Mouse (Mus musculus): Measurements from ENCODE around the gene Mpdu1. TPM values are rescaled to one million over a fixed set of nuclear protein-coding genes. Genes with fewer than 3 reads are reported as not detected.

The Mpdu1 gene
- polyA plus RNA-seq, 1 experiment: 174 TPM

DNA sequence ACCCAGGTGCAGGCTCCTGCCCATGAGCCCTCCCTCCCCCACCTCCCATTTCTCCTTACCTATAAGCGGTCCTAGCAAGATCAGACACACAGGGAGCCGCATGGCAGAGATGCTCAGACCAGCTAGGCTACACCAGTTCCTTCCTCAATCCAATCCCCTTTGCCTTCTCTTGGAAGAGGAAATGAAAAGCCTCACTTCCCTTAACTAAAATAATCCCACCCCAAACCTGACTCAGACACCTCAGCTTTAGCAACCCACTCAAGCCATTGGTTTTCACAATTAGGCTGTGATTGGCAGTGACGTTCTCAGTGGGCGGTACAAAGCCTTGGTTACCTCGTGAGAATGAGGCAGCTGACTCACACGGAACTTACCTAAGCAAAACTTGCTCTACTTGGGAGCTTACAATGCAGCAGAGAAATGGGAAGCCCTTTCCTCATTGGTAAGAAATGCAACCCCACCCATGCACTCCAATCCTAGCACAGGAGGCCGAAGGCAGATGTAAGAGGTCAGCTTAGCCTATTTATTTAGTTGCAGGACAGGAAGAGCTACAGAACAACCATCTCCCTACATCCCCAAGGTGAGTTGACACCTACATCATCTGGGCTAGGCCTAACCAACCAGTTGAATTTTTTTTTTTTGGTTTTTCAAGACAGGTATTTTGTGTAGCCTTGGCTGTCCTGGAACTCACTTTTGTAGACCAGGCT, 3.7 kb upstream of the Mpdu1 start, which contains the start of gene Cd68:
Cd68 (minus strand) TSS at position 193 of the 704 bp plus-strand sequence.
- H3K4me3 ChIP-seq (ENCODE audit: control insufficient read depth, insufficient read depth, low read length): no peak within 1 kb of the TSS

DNA sequence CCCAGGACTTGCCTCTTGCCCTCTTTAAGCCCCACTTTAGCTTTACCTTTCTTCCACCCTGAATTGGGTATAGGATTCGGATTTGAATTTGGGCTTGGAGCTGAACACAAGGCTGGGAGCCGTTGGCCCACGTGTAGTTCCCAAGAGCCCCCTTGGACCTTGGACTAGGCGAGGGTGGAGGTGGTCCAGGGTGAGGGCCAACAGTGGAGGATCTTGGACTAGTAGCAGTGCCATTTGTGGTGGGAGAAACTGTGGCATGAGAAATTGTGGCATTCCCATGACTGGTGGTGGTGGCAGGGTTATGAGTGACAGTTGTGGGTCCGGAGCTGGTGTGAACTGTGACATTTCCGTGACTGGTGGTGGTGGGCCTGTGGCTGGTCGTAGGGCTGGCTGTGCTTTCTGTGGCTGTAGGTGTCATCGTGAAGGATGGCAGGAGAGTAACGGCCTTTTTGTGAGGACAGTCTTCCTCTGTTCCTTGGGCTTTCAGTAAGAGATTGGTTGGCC, 3.1 kb upstream of the Mpdu1 start:
- H3K36me3 ChIP-seq (ENCODE audit: control insufficient read depth, insufficient read depth, low read length): peaks cover 41% of the 10 kb centered on the region
- H3K27ac ChIP-seq (ENCODE audit: control insufficient read depth, insufficient read depth, low read length): no peak overlapping the region
- peaks cover 17% of the 10 kb centered on the region for H3K4me1 ChIP-seq (replicated peaks; ENCODE audit: control insufficient read depth, insufficient read depth, low read length)
- no peak overlapping the region for H3K4me3 ChIP-seq (ENCODE audit: control insufficient read depth, insufficient read depth, low read length)
- WGBS: 86% methylated on average over 9 of the region's 9 CpGs
- H3K27me3 ChIP-seq (ENCODE audit: control insufficient read depth, insufficient read depth, low read length): no peaks in the 10 kb centered on the region
- DNase-seq: no peak
- TF ChIP-seq CTCF (IDR thresholded peaks at IDR 0.05; ENCODE audit: borderline replicate concordance, control insufficient read depth, extremely low read depth, insufficient read depth, low read length, poor library complexity): no peak
- TF ChIP-seq POLR2A (IDR thresholded peaks at IDR 0.05; ENCODE audit: control insufficient read depth, extremely low read depth, insufficient read depth, low read length, poor library complexity): no peak

More for the DNA sequence above, 3.7 kb upstream of the Mpdu1 start, which contains the start of gene Cd68:
- Histone ChIP-seq H3K36me3 (ENCODE audit: control insufficient read depth, insufficient read depth, low read length) (peaks cover 42% of the 10 kb centered on the region), H3K4me1 (replicated peaks; ENCODE audit: control insufficient read depth, insufficient read depth, low read length) (peaks cover 17% of the 10 kb centered on the region), H3K27ac (ENCODE audit: control insufficient read depth, insufficient read depth, low read length) (no peak within 1 kb of the TSS), H3K27me3 (ENCODE audit: control insufficient read depth, insufficient read depth, low read length) (no peaks in the 10 kb centered on the region)
- no peak for DNase-seq
- TF ChIP-seq POLR2A (IDR thresholded peaks at IDR 0.05; ENCODE audit: control insufficient read depth, extremely low read depth, insufficient read depth, low read length, poor library complexity) (no peak), CTCF (IDR thresholded peaks at IDR 0.05; ENCODE audit: borderline replicate concordance, control insufficient read depth, extremely low read depth, insufficient read depth, low read length, poor library complexity) (no peak)
- 55% methylated on average over 7 of the region's 7 CpGs for WGBS

DNA sequence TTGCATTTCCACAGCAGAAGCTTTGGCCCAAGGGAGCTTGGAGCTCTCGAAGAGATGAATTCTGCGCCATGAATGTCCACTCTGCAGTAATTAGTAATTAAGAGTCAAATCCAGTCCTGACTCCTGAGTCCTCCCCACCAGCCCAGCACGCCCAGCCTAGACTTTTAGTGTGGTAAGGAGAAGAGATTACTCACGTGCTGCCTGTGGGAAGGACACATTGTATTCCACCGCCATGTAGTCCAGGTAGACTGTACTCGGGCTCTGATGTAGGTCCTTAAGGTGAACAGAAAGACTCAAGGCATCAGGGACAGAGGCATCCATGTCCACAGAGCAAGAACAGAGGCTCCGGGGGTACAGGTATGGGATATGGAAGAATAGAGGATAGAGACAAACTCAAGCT, 2.4 kb upstream of the Mpdu1 start:
- TF ChIP-seq CTCF (IDR thresholded peaks at IDR 0.05; ENCODE audit: borderline replicate concordance, control insufficient read depth, extremely low read depth, insufficient read depth, low read length, poor library complexity) (no peak), POLR2A (IDR thresholded peaks at IDR 0.05; ENCODE audit: control insufficient read depth, extremely low read depth, insufficient read depth, low read length, poor library complexity) (no peak)
- no peaks in the 10 kb centered on the region for H3K27me3 ChIP-seq (ENCODE audit: control insufficient read depth, insufficient read depth, low read length)
- no peak overlapping the region for H3K27ac ChIP-seq (ENCODE audit: control insufficient read depth, insufficient read depth, low read length)
- peaks cover 17% of the 10 kb centered on the region for H3K4me1 ChIP-seq (replicated peaks; ENCODE audit: control insufficient read depth, insufficient read depth, low read length)
- DNase-seq: no peak
- H3K36me3 ChIP-seq (ENCODE audit: control insufficient read depth, insufficient read depth, low read length): peaks cover 35% of the 10 kb centered on the region
- WGBS: 96% methylated on average over 7 of the region's 7 CpGs
- H3K4me3 ChIP-seq (ENCODE audit: control insufficient read depth, insufficient read depth, low read length): no peak overlapping the region

DNA sequence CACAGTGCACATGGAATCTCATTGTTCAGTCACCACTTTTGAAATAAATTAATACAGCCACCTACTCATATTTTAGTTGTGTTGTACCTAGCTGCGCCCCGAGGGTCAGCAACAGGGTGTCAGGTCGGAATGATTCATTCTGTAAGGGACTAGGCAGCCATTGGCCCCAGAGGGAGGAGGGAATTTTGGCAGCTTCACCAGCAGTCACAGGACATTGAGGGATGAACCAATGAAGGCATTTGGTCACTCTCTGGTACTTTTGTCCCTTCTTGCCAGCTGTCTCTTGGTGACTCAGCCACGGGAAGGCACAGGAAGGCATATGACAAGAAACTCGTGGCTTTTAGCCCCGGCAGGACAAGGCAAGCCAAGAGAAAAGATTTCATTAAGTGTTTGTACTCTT, 1.4 kb upstream of the Mpdu1 start:
- WGBS: 79% methylated on average over 6 of the region's 6 CpGs
- Histone ChIP-seq H3K4me1 (replicated peaks; ENCODE audit: control insufficient read depth, insufficient read depth, low read length) (peaks cover 17% of the 10 kb centered on the region), H3K36me3 (ENCODE audit: control insufficient read depth, insufficient read depth, low read length) (peaks cover 28% of the 10 kb centered on the region), H3K4me3 (ENCODE audit: control insufficient read depth, insufficient read depth, low read length) (no peak overlapping the region), H3K27ac (ENCODE audit: control insufficient read depth, insufficient read depth, low read length) (no peak overlapping the region), H3K27me3 (ENCODE audit: control insufficient read depth, insufficient read depth, low read length) (no peaks in the 10 kb centered on the region)
- no peak for TF ChIP-seq POLR2A (IDR thresholded peaks at IDR 0.05; ENCODE audit: control insufficient read depth, extremely low read depth, insufficient read depth, low read length, poor library complexity)
- TF ChIP-seq CTCF (IDR thresholded peaks at IDR 0.05; ENCODE audit: borderline replicate concordance, control insufficient read depth, extremely low read depth, insufficient read depth, low read length, poor library complexity): no peak
- DNase-seq: no peak

DNA sequence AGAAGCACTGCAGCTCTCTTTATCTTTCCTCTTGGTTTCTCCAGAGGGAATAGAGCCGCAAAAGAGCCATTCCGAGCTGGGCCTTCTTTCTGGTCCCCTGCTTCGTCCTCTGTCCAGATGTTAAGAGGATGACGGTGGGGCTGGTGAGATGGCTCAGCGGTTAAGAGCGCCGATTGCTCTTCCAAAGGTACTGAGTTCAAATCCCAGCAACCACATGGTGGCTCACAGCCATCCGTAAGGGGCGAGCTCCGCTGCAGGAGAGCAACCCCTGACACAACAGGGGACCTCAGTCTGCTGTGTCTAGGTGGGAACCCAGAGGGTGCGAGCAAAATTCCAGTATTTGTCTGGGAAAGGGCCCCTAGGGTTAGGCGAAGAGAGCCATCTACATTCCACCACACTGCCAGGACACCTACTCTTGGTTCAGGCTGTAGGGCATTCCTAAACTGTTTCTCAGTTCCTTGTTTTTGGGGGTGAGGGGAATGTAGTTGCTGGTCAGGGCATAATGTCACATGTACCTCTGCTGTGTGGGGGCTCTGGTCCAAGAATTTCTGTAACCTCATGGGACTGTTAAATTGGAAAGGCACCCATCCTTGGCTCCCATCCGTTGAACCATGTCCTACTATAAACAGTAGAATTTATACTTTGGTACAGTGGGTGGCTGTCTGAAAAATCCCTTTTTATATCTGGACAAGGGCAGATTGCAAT, 677 bp upstream of the Mpdu1 start:
- DNase-seq: no peak
- WGBS: 86% methylated on average over 13 of the region's 13 CpGs
- TF ChIP-seq POLR2A (IDR thresholded peaks at IDR 0.05; ENCODE audit: control insufficient read depth, extremely low read depth, insufficient read depth, low read length, poor library complexity) (no peak), CTCF (IDR thresholded peaks at IDR 0.05; ENCODE audit: borderline replicate concordance, control insufficient read depth, extremely low read depth, insufficient read depth, low read length, poor library complexity) (no peak)
- Histone ChIP-seq H3K4me1 (replicated peaks; ENCODE audit: control insufficient read depth, insufficient read depth, low read length) (peaks cover 17% of the 10 kb centered on the region), H3K27me3 (ENCODE audit: control insufficient read depth, insufficient read depth, low read length) (no peaks in the 10 kb centered on the region), H3K4me3 (ENCODE audit: control insufficient read depth, insufficient read depth, low read length) (peak overlapping the region; percentile 65), H3K27ac (ENCODE audit: control insufficient read depth, insufficient read depth, low read length) (peak overlapping the region; percentile 73), H3K36me3 (ENCODE audit: control insufficient read depth, insufficient read depth, low read length) (peaks cover 25% of the 10 kb centered on the region)

DNA sequence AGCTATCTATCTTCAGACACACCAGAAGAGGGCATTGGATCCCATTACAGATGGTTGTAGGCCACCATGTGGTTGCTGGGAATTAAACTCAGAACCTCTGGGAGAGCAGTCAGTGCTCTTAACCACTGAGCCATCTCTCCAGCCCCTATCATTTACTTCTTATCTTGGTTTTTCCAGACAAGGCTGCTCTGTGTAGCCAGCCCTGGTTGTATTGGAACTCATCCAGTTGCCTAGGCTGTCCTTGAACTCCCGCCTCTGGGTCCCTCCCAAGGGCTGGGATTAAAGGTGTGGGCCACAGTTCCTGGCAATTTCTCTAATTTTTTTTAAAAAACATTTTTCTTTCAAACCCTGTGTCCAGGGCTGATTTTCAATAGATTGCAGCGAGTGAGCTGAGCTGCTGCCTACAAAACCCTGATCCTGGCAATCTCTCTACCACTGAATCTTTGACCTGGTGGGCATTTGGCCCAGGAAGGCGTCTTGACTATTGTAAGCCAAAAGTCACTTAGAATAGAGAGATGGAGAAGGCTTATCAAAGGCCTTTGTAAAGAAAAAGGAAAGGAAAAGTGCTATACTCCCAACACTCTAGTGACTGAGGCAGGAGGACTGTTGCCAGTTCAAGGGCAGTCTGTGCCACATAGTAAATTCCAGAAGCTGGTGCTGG, 1.1 kb downstream of the Mpdu1 start:
- WGBS: 84% methylated on average over 3 of the region's 3 CpGs
- H3K36me3 ChIP-seq (ENCODE audit: control insufficient read depth, insufficient read depth, low read length): peaks cover 22% of the 10 kb centered on the region
- TF ChIP-seq POLR2A (IDR thresholded peaks at IDR 0.05; ENCODE audit: control insufficient read depth, extremely low read depth, insufficient read depth, low read length, poor library complexity) (no peak), CTCF (IDR thresholded peaks at IDR 0.05; ENCODE audit: borderline replicate concordance, control insufficient read depth, extremely low read depth, insufficient read depth, low read length, poor library complexity) (no peak)
- DNase-seq: no peak
- no peaks in the 10 kb centered on the region for H3K27me3 ChIP-seq (ENCODE audit: control insufficient read depth, insufficient read depth, low read length)
- H3K27ac ChIP-seq (ENCODE audit: control insufficient read depth, insufficient read depth, low read length): no peak overlapping the region
- H3K4me1 ChIP-seq (replicated peaks; ENCODE audit: control insufficient read depth, insufficient read depth, low read length): peaks cover 17% of the 10 kb centered on the region
- no peak overlapping the region for H3K4me3 ChIP-seq (ENCODE audit: control insufficient read depth, insufficient read depth, low read length)
